Mouse (Mus musculus) G1E-ER4 (cell line): ENCODE data around the gene Car4. TPM values are rescaled to one million over a fixed set of nuclear protein-coding genes. Genes with fewer than 3 reads are reported as not detected.

Source experiments
- GATA1 ChIP-seq: IDR thresholded peaks from one replicate; pipeline ENCODE4 v1.8.0; 2012; ENCODE audit warnings: low read length, inconsistent platforms
- polyA plus RNA-seq: library from polyadenylated mRNA; stranded (reverse); fragments of >175 nt; gene quantifications from 2 replicates; pipeline ENCODE4 v1.2.3, GENCODE M21; 2012

Gene Car4
- polyA plus RNA-seq, 1 experiment: not detected

- no peak for TF ChIP-seq GATA1
Measured at GRCm38 (mm10) chr11:84973661-84974060, 16.1 kb downstream of the Car4 start.

DNA sequence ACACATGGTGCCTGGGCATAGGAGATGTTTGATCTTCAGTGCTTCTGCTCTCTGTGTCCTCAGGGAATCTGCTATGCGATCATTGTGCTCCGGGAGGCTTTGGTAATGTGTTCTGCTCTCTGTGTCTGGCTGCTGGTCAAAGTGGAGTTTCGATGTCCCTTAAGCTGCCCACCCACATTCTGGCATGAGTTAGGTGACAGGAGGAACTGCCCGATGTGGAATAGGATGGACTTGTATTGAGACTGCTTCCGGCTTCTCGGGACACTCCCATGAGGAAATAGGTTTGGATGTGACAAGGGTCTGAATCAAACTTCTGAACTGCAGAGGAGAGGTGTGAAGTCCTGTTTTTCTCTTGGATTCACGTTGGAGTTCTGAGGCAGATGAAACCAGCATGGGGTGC, 17.0 kb downstream of the Car4 start:
- TF ChIP-seq GATA1: no peak

DNA sequence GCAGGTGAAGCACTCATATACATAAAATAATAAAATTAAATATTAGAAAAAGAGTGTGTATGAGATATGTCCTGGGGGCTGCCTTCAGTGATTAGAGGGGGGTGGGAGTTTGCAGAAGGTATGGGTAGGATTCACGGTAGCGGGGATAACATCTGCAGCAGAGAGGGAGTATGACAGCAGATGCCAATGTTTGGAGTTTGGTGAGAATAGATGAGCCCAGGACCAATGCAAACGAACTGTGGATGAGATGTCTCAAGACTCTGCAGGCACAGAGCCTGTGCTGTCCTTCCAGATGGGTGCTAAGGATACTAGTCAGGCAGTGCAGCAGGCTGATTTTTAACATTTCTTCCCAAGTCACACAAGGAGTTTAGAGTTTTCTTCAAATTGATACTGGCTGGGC, 19.1 kb downstream of the Car4 start:
- TF ChIP-seq GATA1: no peak

- TF ChIP-seq GATA1: no peak
Measured at GRCm38 (mm10) chr11:84977385-84977952, 19.9 kb downstream of the Car4 start.

GRCm38 (mm10) chr11:84978113-84978512, 20.5 kb downstream of the Car4 start:
- no peak for TF ChIP-seq GATA1

DNA sequence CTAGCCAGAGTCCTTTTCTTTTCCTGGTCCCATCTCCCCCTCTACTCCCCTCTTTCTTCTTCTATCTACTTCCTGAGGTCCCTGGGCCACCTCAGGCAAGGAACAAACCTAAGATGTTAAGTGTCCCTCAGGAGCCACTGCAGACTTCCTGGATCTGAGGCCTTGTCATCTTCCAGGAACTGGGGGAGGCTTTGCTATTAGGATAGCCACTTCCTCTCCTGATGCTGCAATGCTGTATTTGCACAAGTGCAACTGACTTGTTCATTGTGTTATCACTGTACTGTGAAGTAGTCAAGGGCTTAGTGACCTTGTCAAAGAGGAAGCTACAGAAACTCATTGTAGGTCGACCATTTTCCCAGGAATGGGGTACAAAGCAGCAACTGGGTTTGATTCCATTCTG, 21.8 kb downstream of the Car4 start:
- no peak for TF ChIP-seq GATA1

DNA sequence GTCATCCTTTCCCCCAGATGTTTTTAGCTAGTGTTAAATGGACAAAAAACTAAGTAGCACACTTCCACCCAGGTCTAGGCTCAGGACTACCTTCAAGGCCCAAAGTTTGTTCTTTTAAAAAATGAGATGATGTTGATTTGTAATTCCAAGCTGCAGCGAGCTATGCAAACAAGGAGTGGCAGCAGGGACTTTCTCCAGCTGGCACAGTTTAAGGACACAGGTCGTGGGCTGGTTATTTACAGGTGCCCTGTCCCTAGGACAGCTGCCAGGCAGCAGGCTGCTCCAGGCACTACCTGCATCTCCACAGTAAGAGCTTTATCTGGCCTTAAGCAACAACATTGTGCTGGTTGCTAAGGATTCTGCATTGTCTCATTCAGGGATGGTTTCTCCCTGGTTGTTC, 23.1 kb downstream of the Car4 start:
- no peak for TF ChIP-seq GATA1

GRCm38 (mm10) chr11:84985421-84985820, 27.8 kb downstream of the Car4 start:
- TF ChIP-seq GATA1: no peak

DNA sequence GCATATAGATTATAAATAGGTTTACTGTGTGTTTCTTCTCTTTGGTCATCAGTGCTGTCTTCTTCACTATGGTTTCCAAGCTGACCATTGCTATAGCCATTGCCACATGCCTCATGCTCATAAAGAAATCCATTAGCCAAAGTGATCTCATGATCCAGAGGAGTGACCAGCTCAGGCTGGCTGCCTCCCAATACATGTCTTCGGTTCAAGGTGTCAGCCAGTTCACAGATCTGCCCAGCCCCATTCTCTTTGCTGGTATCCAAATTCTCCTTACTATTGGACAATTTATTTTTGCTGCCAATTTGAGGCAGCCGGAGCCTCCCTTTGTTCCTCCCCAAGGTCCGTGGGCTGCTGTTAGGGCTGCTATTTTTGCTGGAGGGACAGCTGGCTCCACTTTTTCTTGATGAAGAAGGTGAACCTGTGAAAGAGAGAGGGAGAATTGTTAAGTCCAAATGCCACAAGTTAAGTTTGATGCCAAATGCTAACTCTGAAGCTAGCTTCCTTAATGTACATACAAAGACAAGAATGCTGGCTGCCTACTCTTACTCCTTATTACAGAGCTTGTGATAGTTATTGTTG, 30.8 kb downstream of the Car4 start:
- TF ChIP-seq GATA1: no peak

DNA sequence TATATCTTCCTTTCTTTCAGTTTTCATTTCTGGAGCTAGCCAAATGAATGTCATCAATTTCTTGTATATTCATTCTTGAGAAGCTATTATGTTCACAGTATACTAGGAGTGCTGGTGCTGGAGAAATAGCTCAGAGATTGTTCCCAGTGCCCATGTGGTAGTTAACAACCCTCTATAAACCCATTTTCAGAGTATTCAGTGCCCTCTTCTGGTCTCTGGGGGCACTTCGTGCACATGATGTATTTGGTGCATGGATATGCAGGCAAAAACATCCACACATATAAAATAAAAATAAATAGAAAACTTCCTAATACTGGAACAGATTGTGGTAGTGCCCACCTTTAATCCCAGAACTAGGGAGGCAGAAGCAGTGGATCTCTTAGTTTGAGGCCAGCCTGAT, 35.4 kb downstream of the Car4 start:
- no peak for TF ChIP-seq GATA1

DNA sequence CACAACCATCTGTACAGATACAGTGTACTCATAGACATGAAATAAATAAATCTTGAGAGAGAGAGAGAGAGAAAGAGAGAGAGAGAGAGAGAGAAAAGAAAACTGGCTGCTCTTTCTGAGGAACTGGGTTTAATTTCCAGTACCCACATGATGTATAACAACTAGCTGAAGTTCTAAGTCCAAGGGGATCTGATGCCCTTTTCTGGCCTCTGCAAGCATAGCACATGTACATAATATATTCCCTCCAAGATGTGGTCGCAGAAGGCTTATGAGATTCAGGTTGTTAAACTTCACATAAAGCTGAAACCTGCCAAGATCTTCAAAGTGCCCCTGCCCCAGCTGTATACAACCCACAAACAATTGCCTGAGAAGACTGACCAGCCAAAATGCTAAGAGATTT, 37.7 kb downstream of the Car4 start:
- TF ChIP-seq GATA1: no peak

GRCm38 (mm10) chr11:85003566-85003965, 46.0 kb downstream of the Car4 start:
- no peak for TF ChIP-seq GATA1

- no peak for TF ChIP-seq GATA1
Measured at GRCm38 (mm10) chr11:85013121-85013520, 55.5 kb downstream of the Car4 start.

Other genes with a start within 250 kb of the Car4 start
- 8.5 and 9.2 TPM in 2 replicates for gene Mrm1, start 138.3 kb upstream of the Car4 start, polyA plus RNA-seq
- gene Dhrs11, start 128.8 kb upstream of the Car4 start, polyA plus RNA-seq: 10.5 and 11.6 TPM in 2 replicates
- 124 and 164 TPM in 2 replicates for gene Ggnbp2, start 87.0 kb upstream of the Car4 start, polyA plus RNA-seq
- gene Myo19, start 77.6 kb upstream of the Car4 start, polyA plus RNA-seq: 22.4 and 26.4 TPM in 2 replicates
- gene Pigw, start 77.5 kb upstream of the Car4 start, polyA plus RNA-seq: 2.8 and 3.8 TPM in 2 replicates
- gene Znhit3, start 41.4 kb upstream of the Car4 start, polyA plus RNA-seq: 1.4 and 1.6 TPM in 2 replicates
- 13.8 and 18.9 TPM in 2 replicates for gene Usp32, start 182.4 kb downstream of the Car4 start, polyA plus RNA-seq
- not detected in 2 replicates for gene 1700125H20Rik, start 212.6 kb downstream of the Car4 start, polyA plus RNA-seq